Mouse (Mus musculus) adrenal gland, adult 18-20 months (tissue): Measurements from ENCODE around the gene Kat5. TPM values are rescaled to one million over a fixed set of nuclear protein-coding genes. Genes with fewer than 3 reads are reported as not detected.

Experiments
- DNase-seq, 2 experiments: peaks; one replicate each; pipeline ENCODE4 v3.0.0; 2021 to 2022; ENCODE audit warnings: low spot score in 2 of 2
- long read RNA-seq, 2 experiments: library from polyadenylated mRNA; stranded (forward); transcript quantifications; one replicate each; pipeline ENCODE4 v2.0.0; 2021
- total RNA-seq, 2 experiments: library from RNA; stranded (reverse); gene quantifications; 1 replicate in 1 of 2; 2 replicates in 1 of 2; pipeline ENCODE4 v1.2.3; 2021

The Kat5 gene
- 10 to 100 TPM; 67.8 to 69.3 TPM for total RNA-seq
- long read RNA-seq, experiment 1, transcript Kat5-206 (13 exons, 1,386 nt) = minor isoform, 8 of 55 reads
- long read RNA-seq, experiment 1, transcript Kat5-201 (14 exons, 2,154 nt) = major isoform, 14 of 55 reads
- long read RNA-seq, experiment 1, transcript Kat5-202 (12 exons, 1,905 nt) = minor isoform, 6 of 55 reads
- long read RNA-seq, experiment 1, partial matches to known transcripts = 10 of 55 reads
- long read RNA-seq, experiment 1, other reads (novel, unspliced or antisense) = 13 of 55 reads
- long read RNA-seq, experiment 2, transcript Kat5-202 (12 exons, 1,905 nt) = minor isoform, 8 of 62 reads
- long read RNA-seq, experiment 2, transcript Kat5-206 (13 exons, 1,386 nt) = major isoform, 17 of 62 reads
- long read RNA-seq, experiment 2, transcript Kat5-201 (14 exons, 2,154 nt) = minor isoform, 14 of 62 reads
- long read RNA-seq, experiment 2, partial matches to known transcripts = 13 of 62 reads
- long read RNA-seq, experiment 2, other reads (novel, unspliced or antisense) = 9 of 62 reads

- DNase-seq = peak; percentile 88 to 93
These were observed at the start of gene Kat5 for GRCm38 (mm10) chr19:5609547-5610404. Kat5 (minus strand) TSS chr19:5610237.

- DNase-seq = no peak
These were observed 44.8 kb upstream of the Kat5 start for GRCm38 (mm10) chr19:5654720-5655298.

- no peak for DNase-seq
These were observed 44.1 kb upstream of the Kat5 start for GRCm38 (mm10) chr19:5653969-5654719.

- DNase-seq = no peak
These were observed 42.5 kb upstream of the Kat5 start for GRCm38 (mm10) chr19:5652570-5652969.

GRCm38 (mm10) chr19:5651502-5652274 lies 41.7 kb upstream of the Kat5 start:
- DNase-seq = no peak

- DNase-seq = peak in 1 of 2 experiments; percentile 42
These were observed 39.3 kb upstream of the Kat5 start for GRCm38 (mm10) chr19:5649298-5649741.

- peak; percentile 77 for DNase-seq
These were observed 38.6 kb upstream of the Kat5 start for GRCm38 (mm10) chr19:5648401-5649297.

- no peak for DNase-seq
These were observed 37.8 kb upstream of the Kat5 start for GRCm38 (mm10) chr19:5647791-5648190.

- DNase-seq = peak in 1 of 2 experiments; percentile 20
These were observed 36.8 kb upstream of the Kat5 start for GRCm38 (mm10) chr19:5646731-5647330.

GRCm38 (mm10) chr19:5645280-5645679 lies 35.2 kb upstream of the Kat5 start:
- DNase-seq = no peak

- DNase-seq = peak in 1 of 2 experiments; percentile 19
These were observed 31.6 kb upstream of the Kat5 start for GRCm38 (mm10) chr19:5641641-5642040.

- no peak for DNase-seq
These were observed 31.0 kb upstream of the Kat5 start for GRCm38 (mm10) chr19:5641021-5641420.

GRCm38 (mm10) chr19:5640339-5640738 lies 30.3 kb upstream of the Kat5 start:
- DNase-seq = peak in 1 of 2 experiments; percentile 23

- peak in 1 of 2 experiments; percentile 30 for DNase-seq
These were observed 28.5 kb upstream of the Kat5 start for GRCm38 (mm10) chr19:5638416-5639005.

GRCm38 (mm10) chr19:5637069-5638047 lies 27.3 kb upstream of the Kat5 start, which contains the start of gene Rela:
Rela (plus strand) TSS chr19:5637483.
- DNase-seq = peak; percentile 93 to 95

- DNase-seq = no peak
These were observed 26.6 kb upstream of the Kat5 start for GRCm38 (mm10) chr19:5636571-5637041.
